Mouse (Mus musculus) urinary bladder, postnatal 36 days (tissue): ENCODE measurements around the gene Olfr813.
"Not testable (repeated sequence)": the region's sequence is repeated elsewhere in the genome, so short reads cannot be mapped to it uniquely, and the experiment has no call there.

Experiments used
- DNase-seq, 2 experiments: peaks; one replicate each; pipeline ENCODE4 v3.0.0; 2022; ENCODE audit warnings: low spot score in 2 of 2, mixed read lengths in 1 of 2

Gene Olfr813

GRCm38 (mm10) chr10:129855067-129855466, at the start of gene Olfr813:
Olfr813 (plus strand) TSS chr10:129855367.
- DNase-seq, result no peak

DNA sequence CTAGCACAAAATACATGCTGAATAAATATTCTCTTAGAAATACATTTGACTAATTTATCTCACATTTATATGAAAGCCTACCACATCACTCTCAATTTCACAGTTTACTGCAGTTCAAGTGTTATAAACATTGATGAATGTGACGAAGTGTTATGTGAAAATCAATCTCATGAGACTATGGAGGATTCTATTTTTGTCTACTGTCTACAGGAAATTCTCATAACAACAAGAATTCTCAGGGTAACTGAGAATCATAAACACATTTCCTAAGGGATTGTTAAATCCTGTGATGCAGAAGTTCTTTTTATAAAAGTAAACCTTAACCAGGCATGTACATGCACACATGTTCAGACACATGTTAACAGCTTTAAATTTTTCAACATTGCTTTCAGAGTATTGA, 9.2 kb upstream of the Olfr813 start, which contains the start of gene Olfr812:
TSS of gene Olfr812 (minus strand) at position 101 of the 400 bp plus-strand sequence.
- no peak for DNase-seq

DNA sequence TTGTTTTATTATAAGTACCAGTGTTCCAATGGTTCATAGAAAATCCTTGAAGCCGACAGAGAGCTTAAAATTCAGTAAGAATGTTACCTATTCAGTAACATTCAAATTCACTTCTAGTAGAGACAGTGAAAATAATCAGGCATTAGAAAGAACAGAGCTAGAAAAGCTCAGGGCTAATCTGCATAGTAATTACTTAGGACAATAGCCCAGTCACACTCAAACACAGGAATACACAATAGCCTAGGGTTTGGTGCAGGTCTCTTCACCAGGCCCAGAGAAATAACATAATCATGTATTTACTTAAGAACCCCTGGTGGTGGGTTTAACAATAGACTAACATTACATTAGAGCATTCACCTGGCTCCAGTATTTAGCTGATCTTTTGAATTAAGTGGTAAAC, 7.8 kb upstream of the Olfr813 start:
- no peak for DNase-seq

DNA sequence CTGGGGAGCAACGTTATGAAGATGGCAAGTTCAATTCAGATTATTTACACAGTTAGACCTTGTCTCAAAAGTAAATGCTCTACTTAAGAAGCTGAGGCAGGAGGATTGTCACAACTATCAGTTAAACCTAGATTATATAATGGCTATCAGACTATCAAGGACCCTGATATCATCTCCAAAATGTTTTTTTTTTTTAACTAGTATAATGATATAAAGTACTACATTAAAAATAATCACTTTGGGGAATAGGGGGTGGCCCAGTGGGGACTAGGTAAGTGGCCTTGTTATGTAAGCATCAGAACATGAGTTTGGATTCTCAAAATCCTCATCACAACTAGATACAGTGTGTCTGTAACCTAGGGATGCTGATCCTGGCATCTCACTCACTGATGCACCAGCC, 24.6 kb downstream of the Olfr813 start, which contains the start of gene Olfr814:
TSS of gene Olfr814 (minus strand) at position 101 of the 400 bp plus-strand sequence.
- not testable (repeated sequence) for DNase-seq

DNA sequence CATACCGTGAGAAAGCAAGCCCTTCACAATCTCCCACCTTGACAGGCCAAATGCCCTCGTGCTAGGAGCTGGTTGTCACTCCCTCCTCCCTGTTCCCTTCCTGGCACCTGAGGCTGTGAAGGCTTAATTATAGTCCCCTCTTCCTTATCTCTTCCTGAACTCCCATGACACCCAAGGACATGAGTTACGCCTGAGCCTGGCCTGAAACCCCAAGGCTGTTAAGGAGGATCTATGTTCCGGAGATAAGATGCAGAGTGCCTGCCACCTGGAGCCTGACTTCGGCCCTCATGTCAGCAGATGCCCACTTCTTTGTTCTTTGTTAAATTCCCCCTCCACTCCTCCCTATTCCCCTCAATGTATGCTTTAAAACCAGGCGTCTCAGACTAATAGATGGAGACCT, 30.3 kb downstream of the Olfr813 start:
- not testable (repeated sequence) for DNase-seq

DNA sequence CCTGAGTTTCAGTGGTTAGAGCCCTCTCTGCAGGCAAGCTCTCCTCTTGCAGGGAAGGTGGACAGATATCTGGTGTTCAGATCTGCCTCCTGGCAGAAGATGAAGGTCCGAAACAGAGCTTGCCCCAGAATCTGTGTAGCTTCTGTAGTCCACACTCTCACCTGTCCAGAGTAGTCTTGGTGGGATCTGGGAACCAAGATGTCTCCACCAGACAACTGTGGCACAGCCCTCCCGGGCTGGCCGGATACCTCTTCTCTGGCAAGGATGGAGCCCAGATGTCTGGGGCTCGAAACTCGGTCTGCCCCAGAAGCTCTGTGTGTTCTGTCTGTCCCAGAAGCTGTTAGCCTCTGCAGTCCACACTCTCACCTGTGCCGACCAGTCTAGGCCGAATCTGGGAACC, 30.8 kb downstream of the Olfr813 start:
- DNase-seq, result no peak

DNA sequence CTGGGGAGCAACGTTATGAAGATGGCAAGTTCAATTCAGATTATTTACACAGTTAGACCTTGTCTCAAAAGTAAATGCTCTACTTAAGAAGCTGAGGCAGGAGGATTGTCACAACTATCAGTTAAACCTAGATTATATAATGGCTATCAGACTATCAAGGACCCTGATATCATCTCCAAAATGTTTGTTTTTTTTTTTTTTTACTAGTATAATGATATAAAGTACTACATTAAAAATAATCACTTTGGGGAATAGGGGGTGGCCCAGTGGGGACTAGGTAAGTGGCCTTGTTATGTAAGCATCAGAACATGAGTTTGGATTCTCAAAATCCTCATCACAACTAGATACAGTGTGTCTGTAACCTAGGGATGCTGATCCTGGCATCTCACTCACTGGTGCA, 50.6 kb downstream of the Olfr813 start, which contains the start of gene Olfr815:
TSS of gene Olfr815 (minus strand) at position 101 of the 400 bp plus-strand sequence.
- DNase-seq, result not testable (repeated sequence)
